Mouse (Mus musculus): ENCODE data around the gene Nipbl.

GRCm38 (mm10) chr15:8402591-8402990, 41.7 kb downstream of the Nipbl start:
- TF ChIP-seq CTCF (IDR thresholded peaks at IDR 0.05; ENCODE audit: insufficient read depth, low read length) (no peak), POLR2A (IDR thresholded peaks at IDR 0.05; ENCODE audit: borderline replicate concordance, extremely low read depth, low read depth, low read length) (no peak)

Measured in lung, adult 2 months (tissue).